Comparison of ENCODE assay signal across 21 mouse cellular contexts in the genomic region with DNA sequence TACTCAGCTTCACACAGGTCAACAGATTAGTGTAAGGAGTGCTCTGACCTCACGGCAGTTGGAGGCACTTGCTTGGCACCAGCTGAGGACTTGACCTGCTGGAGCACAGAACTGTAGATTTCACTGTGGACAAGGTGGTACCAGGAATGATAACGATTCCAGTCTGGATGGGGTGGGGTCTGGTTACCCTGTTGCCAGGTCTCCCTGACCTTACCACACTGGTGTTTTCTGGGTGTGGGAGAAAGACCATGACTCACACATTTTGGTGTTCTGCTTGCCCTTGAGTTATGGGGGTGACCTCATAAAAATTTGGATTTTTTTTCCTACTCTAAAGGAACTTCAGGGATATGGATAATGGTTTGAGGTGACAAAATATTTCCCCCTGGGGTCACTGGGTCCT. TPM values are rescaled to one million over a fixed set of nuclear protein-coding genes. Genes with fewer than 3 reads are reported as not detected.
"Had no signal": no experiment of that assay in that cellular context is flagged by ENCODE, and none has a peak within 500 bp of the region (broad histone marks: within the 10 kb centered on the region; RNA-seq: fewer than 3 reads in every experiment).

No protein-coding gene starts in this region.

- H3K27ac ChIP-seq: midbrain, embryonic 10.5 days; midbrain, embryonic 12.5 days; neural tube, embryonic 13.5 days; neural tube, embryonic 15.5 days had no signal

- H3K4me3 ChIP-seq: midbrain, embryonic 10.5 days; midbrain, embryonic 12.5 days; myocyte; neural tube, embryonic 13.5 days; neural tube, embryonic 15.5 days had no signal

- H3K4me2 ChIP-seq: lung, embryonic 14.5 days; midbrain, embryonic 12.5 days; neural tube, embryonic 13.5 days; neural tube, embryonic 15.5 days had no signal

- H3K9ac ChIP-seq: lung, embryonic 14.5 days; midbrain, embryonic 12.5 days; neural tube, embryonic 13.5 days; neural tube, embryonic 15.5 days had no signal

- H3K9me3 ChIP-seq: midbrain, embryonic 10.5 days; midbrain, embryonic 12.5 days; neural tube, embryonic 13.5 days; neural tube, embryonic 15.5 days had no signal

- DNase-seq: lung, adult 18-20 months; lung, embryonic 14.5 days; lung, postnatal 10 days; lung, postnatal 4 days; midbrain, embryonic 14.5 days; retina, postnatal 1 day; right cerebral cortex, adult 18-20 months; right cerebral cortex, postnatal 25 days; right cerebral cortex, postnatal 4 days; spleen, adult 18-20 months; thymus, adult 18-20 months; thymus, postnatal 14 days; thymus, postnatal 36 days had no signal

- H3K36me3 ChIP-seq: midbrain, embryonic 10.5 days; neural tube, embryonic 13.5 days had no signal

- ATAC-seq: midbrain, embryonic 16.5 days had no signal

RNA-seq across cellular contexts. Expression of a gene that starts 9.1 kb away (rescaled TPM):
- total RNA-seq: megakaryocyte, adult 5-6 weeks; megakaryocyte-erythroid progenitor cell, adult 5-6 weeks had no signal
